Mouse (Mus musculus): ENCODE data around the gene Mmp25. TPM values are rescaled to one million over a fixed set of nuclear protein-coding genes. Genes with fewer than 3 reads are reported as not detected.
"Not testable (repeated sequence)": the region's sequence is repeated elsewhere in the genome, so short reads cannot be mapped to it uniquely, and the experiment has no call there.

Mmp25 gene
- polyA plus RNA-seq, 1 experiment from 2014 or later, result 0.66 TPM

- no peaks in the 10 kb centered on the region for H3K9me3 ChIP-seq (replicated peaks; ENCODE audit: low read length)
- WGBS, result 36% methylated on average over 7 of the region's 7 CpGs
- H3K27me3 ChIP-seq (ENCODE audit: insufficient read depth, low read length), result no peaks in the 10 kb centered on the region
- H3K36me3 ChIP-seq (ENCODE audit: insufficient read depth, low read length), result no peaks in the 10 kb centered on the region
- peak overlapping the region; percentile 63 for H3K9ac ChIP-seq (ENCODE audit: low read depth, low read length)
- DNase-seq (ENCODE audit: low spot score) (no peak), ATAC-seq (replicated peaks; ENCODE audit: low FRiP score, low read depth) (no peak)
- no peak for TF ChIP-seq CTCF (IDR thresholded peaks at IDR 0.05; ENCODE audit: low read depth)
- peak overlapping the region; percentile 56 for H3K4me2 ChIP-seq (ENCODE audit: low read length)
- H3K4me1 ChIP-seq (replicated peaks; ENCODE audit: insufficient read depth, low read length), result 0 out of 2 replicates have a peak, but pooled peaks cover 4% of the 10 kb centered on the region
- H3K27ac ChIP-seq, result peak overlapping the region; percentile 90
- H3K4me3 ChIP-seq (replicated peaks; ENCODE audit: low read depth, low read length), result peak overlapping the region; percentile 40
These were observed 45.4 kb downstream of the Mmp25 start for GRCm38 (mm10) chr17:23599605-23600063.

- peak within 1 kb of the TSS; percentile 63 for H3K9ac ChIP-seq (ENCODE audit: low read depth, low read length)
- no peaks in the 10 kb centered on the region for H3K27me3 ChIP-seq (ENCODE audit: insufficient read depth, low read length)
- no peak for TF ChIP-seq CTCF (IDR thresholded peaks at IDR 0.05; ENCODE audit: low read depth)
- H3K4me3 ChIP-seq (replicated peaks; ENCODE audit: low read depth, low read length), result peak within 1 kb of the TSS; percentile 40
- 0 out of 2 replicates have a peak, but pooled peaks cover 4% of the 10 kb centered on the region for H3K4me1 ChIP-seq (replicated peaks; ENCODE audit: insufficient read depth, low read length)
- H3K4me2 ChIP-seq (ENCODE audit: low read length), result peak within 1 kb of the TSS; percentile 56
- no peaks in the 10 kb centered on the region for H3K9me3 ChIP-seq (replicated peaks; ENCODE audit: low read length)
- DNase-seq (ENCODE audit: low spot score), result peak; percentile 100
- H3K27ac ChIP-seq, result peak within 1 kb of the TSS; percentile 90
- H3K36me3 ChIP-seq (ENCODE audit: insufficient read depth, low read length), result no peaks in the 10 kb centered on the region
- WGBS, result 4% methylated on average over 30 of the region's 31 CpGs
- peak; percentile 98 for ATAC-seq (replicated peaks; ENCODE audit: low FRiP score, low read depth)
These were observed 46.2 kb downstream of the Mmp25 start, which contains the start of gene Zfp13 for GRCm38 (mm10) chr17:23598582-23599552. Zfp13 (minus strand) TSS chr17:23599487.

- DNase-seq (ENCODE audit: low spot score); H3K27me3 ChIP-seq (ENCODE audit: insufficient read depth, low read length); H3K36me3 ChIP-seq (ENCODE audit: insufficient read depth, low read length); ATAC-seq (replicated peaks; ENCODE audit: low FRiP score, low read depth); H3K9ac ChIP-seq (ENCODE audit: low read depth, low read length); H3K4me2 ChIP-seq (ENCODE audit: low read length); H3K4me1 ChIP-seq (replicated peaks; ENCODE audit: insufficient read depth, low read length); H3K27ac ChIP-seq; H3K4me3 ChIP-seq (replicated peaks; ENCODE audit: low read depth, low read length); H3K9me3 ChIP-seq (replicated peaks; ENCODE audit: low read length): not testable (repeated sequence)
- WGBS, result 87% methylated on average over 4 of the region's 4 CpGs
These were observed 49.9 kb downstream of the Mmp25 start for GRCm38 (mm10) chr17:23595139-23595538.

- 0 out of 2 replicates have a peak overlapping the region, but pooled peaks have one; percentile 47 for H3K27ac ChIP-seq
- no peaks in the 10 kb centered on the region for H3K9me3 ChIP-seq (replicated peaks; ENCODE audit: low read length)
- peak overlapping the region; percentile 33 for H3K4me3 ChIP-seq (replicated peaks; ENCODE audit: low read depth, low read length)
- no peak for TF ChIP-seq CTCF (IDR thresholded peaks at IDR 0.05; ENCODE audit: low read depth)
- DNase-seq (ENCODE audit: low spot score), result no peak
- peak overlapping the region; percentile 60 for H3K4me2 ChIP-seq (ENCODE audit: low read length)
- WGBS, result 13% methylated on average over 13 of the region's 13 CpGs
- peak overlapping the region; percentile 43; the same call in 1 of the 2 replicates for H3K9ac ChIP-seq (ENCODE audit: low read depth, low read length)
- H3K36me3 ChIP-seq (ENCODE audit: insufficient read depth, low read length), result no peaks in the 10 kb centered on the region
- no peaks in the 10 kb centered on the region for H3K27me3 ChIP-seq (ENCODE audit: insufficient read depth, low read length)
- peak; percentile 51; the same call in 1 of the 2 replicates for ATAC-seq (replicated peaks; ENCODE audit: low FRiP score, low read depth)
- no peaks in the 10 kb centered on the region for H3K4me1 ChIP-seq (replicated peaks; ENCODE audit: insufficient read depth, low read length)
These were observed 52.2 kb downstream of the Mmp25 start for GRCm38 (mm10) chr17:23592926-23593300.

- H3K27ac ChIP-seq, result 0 out of 2 replicates have a peak overlapping the region, but pooled peaks have one; percentile 47
- peak overlapping the region; percentile 33 for H3K4me3 ChIP-seq (replicated peaks; ENCODE audit: low read depth, low read length)
- no peaks in the 10 kb centered on the region for H3K4me1 ChIP-seq (replicated peaks; ENCODE audit: insufficient read depth, low read length)
- peak overlapping the region; percentile 60 for H3K4me2 ChIP-seq (ENCODE audit: low read length)
- H3K27me3 ChIP-seq (ENCODE audit: insufficient read depth, low read length), result no peaks in the 10 kb centered on the region
- DNase-seq (ENCODE audit: low spot score) (peak; percentile 99), ATAC-seq (replicated peaks; ENCODE audit: low FRiP score, low read depth) (peak; percentile 100)
- no peaks in the 10 kb centered on the region for H3K9me3 ChIP-seq (replicated peaks; ENCODE audit: low read length)
- no peaks in the 10 kb centered on the region for H3K36me3 ChIP-seq (ENCODE audit: insufficient read depth, low read length)
- peak overlapping the region; percentile 43; the same call in 1 of the 2 replicates for H3K9ac ChIP-seq (ENCODE audit: low read depth, low read length)
- no peak; the same call in 1 of the 2 replicates for TF ChIP-seq CTCF (IDR thresholded peaks at IDR 0.05; ENCODE audit: low read depth)
- 7% methylated on average over 34 of the region's 34 CpGs for WGBS
These were observed 52.7 kb downstream of the Mmp25 start for GRCm38 (mm10) chr17:23592208-23592925.

- H3K9me3 ChIP-seq (replicated peaks; ENCODE audit: low read length), result no peaks in the 10 kb centered on the region
- no peak overlapping the region for H3K27ac ChIP-seq
- ATAC-seq (replicated peaks; ENCODE audit: low FRiP score, low read depth) (no peak), DNase-seq (ENCODE audit: low spot score) (no peak)
- TF ChIP-seq CTCF (IDR thresholded peaks at IDR 0.05; ENCODE audit: low read depth), result no peak
- H3K27me3 ChIP-seq (ENCODE audit: insufficient read depth, low read length), result no peaks in the 10 kb centered on the region
- H3K36me3 ChIP-seq (ENCODE audit: insufficient read depth, low read length), result no peaks in the 10 kb centered on the region
- H3K4me2 ChIP-seq (ENCODE audit: low read length), result no peak overlapping the region
- no peak overlapping the region for H3K4me3 ChIP-seq (replicated peaks; ENCODE audit: low read depth, low read length)
- 62% methylated on average over 2 of the region's 2 CpGs for WGBS
- H3K4me1 ChIP-seq (replicated peaks; ENCODE audit: insufficient read depth, low read length), result peaks cover 12% of the 10 kb centered on the region; the same call in 1 of the 2 replicates
- H3K9ac ChIP-seq (ENCODE audit: low read depth, low read length), result no peak overlapping the region
These were observed 57.8 kb downstream of the Mmp25 start for GRCm38 (mm10) chr17:23587253-23587652.
